Mouse (Mus musculus): ENCODE data around the gene Nudt22. TPM values are rescaled to one million over a fixed set of nuclear protein-coding genes. Genes with fewer than 3 reads are reported as not detected.

The Nudt22 gene
- polyA plus RNA-seq, 1 experiment from 2014 or later: 20.7 TPM

- Histone ChIP-seq H3K36me3 (ENCODE audit: insufficient read depth) (0 out of 2 replicates have a peak, but pooled peaks cover 2% of the 10 kb centered on the region), H3K27me3 (ENCODE audit: insufficient read depth, low read length) (0 out of 2 replicates have a peak, but pooled peaks cover 2% of the 10 kb centered on the region), H3K4me3 (ENCODE audit: low read depth, low read length) (no peak overlapping the region), H3K4me1 (ENCODE audit: insufficient read depth) (peaks cover 12% of the 10 kb centered on the region), H3K9me3 (ENCODE audit: low read depth, low read length) (no peaks in the 10 kb centered on the region), H3K9ac (no peak overlapping the region; the same call in 1 of the 2 replicates), H3K27ac (ENCODE audit: low read depth) (no peak overlapping the region), H3K4me2 (no peak overlapping the region)
- WGBS: 87% methylated on average over 6 of the region's 6 CpGs
- DNase-seq (no peak), ATAC-seq (ENCODE audit: insufficient read depth) (no peak)
- no peak for TF ChIP-seq CTCF (IDR thresholded peaks at IDR 0.05; ENCODE audit: low read depth)
Observed at GRCm38 (mm10) chr19:6990712-6991111, 5.2 kb downstream of the Nudt22 start.

- no peak overlapping the region for H3K4me2 ChIP-seq
- H3K27me3 ChIP-seq (ENCODE audit: insufficient read depth, low read length): 0 out of 2 replicates have a peak, but pooled peaks cover 2% of the 10 kb centered on the region
- no peak overlapping the region for H3K9ac ChIP-seq
- H3K9me3 ChIP-seq (ENCODE audit: low read depth, low read length): no peaks in the 10 kb centered on the region
- H3K27ac ChIP-seq (ENCODE audit: low read depth): no peak overlapping the region
- ATAC-seq (ENCODE audit: insufficient read depth): no peak
- no peak for TF ChIP-seq CTCF (IDR thresholded peaks at IDR 0.05; ENCODE audit: low read depth)
- no peak for DNase-seq
- H3K36me3 ChIP-seq (ENCODE audit: insufficient read depth): peaks cover 14% of the 10 kb centered on the region
- H3K4me3 ChIP-seq (ENCODE audit: low read depth, low read length): no peak overlapping the region
- WGBS: 79% methylated on average over 8 of the region's 8 CpGs
- H3K4me1 ChIP-seq (ENCODE audit: insufficient read depth): peaks cover 5% of the 10 kb centered on the region
Observed at GRCm38 (mm10) chr19:6989251-6989650, 6.7 kb downstream of the Nudt22 start.

- Histone ChIP-seq H3K9me3 (ENCODE audit: low read depth, low read length) (no peaks in the 10 kb centered on the region), H3K9ac (peak overlapping the region; percentile 83), H3K4me2 (peak overlapping the region; percentile 82), H3K27ac (ENCODE audit: low read depth) (peak overlapping the region; percentile 83), H3K27me3 (ENCODE audit: insufficient read depth, low read length) (0 out of 2 replicates have a peak, but pooled peaks cover 2% of the 10 kb centered on the region), H3K4me1 (ENCODE audit: insufficient read depth) (peaks cover 2% of the 10 kb centered on the region), H3K36me3 (ENCODE audit: insufficient read depth) (peaks cover 24% of the 10 kb centered on the region), H3K4me3 (ENCODE audit: low read depth, low read length) (peak overlapping the region; percentile 85)
- no peak for TF ChIP-seq CTCF (IDR thresholded peaks at IDR 0.05; ENCODE audit: low read depth)
- ATAC-seq (ENCODE audit: insufficient read depth): no peak
- no peak for DNase-seq
- WGBS: 6% methylated on average over 8 of the region's 8 CpGs
Observed at GRCm38 (mm10) chr19:6987904-6988285, 8.0 kb downstream of the Nudt22 start.

GRCm38 (mm10) chr19:6987061-6987903 lies 8.6 kb downstream of the Nudt22 start, which contains the start of gene Vegfb:
Vegfb (minus strand) TSS chr19:6987651.
- peaks cover 27% of the 10 kb centered on the region for H3K36me3 ChIP-seq (ENCODE audit: insufficient read depth)
- peak within 1 kb of the TSS; percentile 85 for H3K4me3 ChIP-seq (ENCODE audit: low read depth, low read length)
- no peak for TF ChIP-seq CTCF (IDR thresholded peaks at IDR 0.05; ENCODE audit: low read depth)
- H3K4me2 ChIP-seq: peak within 1 kb of the TSS; percentile 82
- H3K9ac ChIP-seq: peak within 1 kb of the TSS; percentile 83
- no peaks in the 10 kb centered on the region for H3K9me3 ChIP-seq (ENCODE audit: low read depth, low read length)
- peak; percentile 71 for DNase-seq
- no peaks in the 10 kb centered on the region; the same call in 1 of the 2 replicates for H3K4me1 ChIP-seq (ENCODE audit: insufficient read depth)
- peak within 1 kb of the TSS; percentile 83 for H3K27ac ChIP-seq (ENCODE audit: low read depth)
- ATAC-seq (ENCODE audit: insufficient read depth): peak; percentile 57
- WGBS: under 1% methylated on average over 72 of the region's 85 CpGs
- H3K27me3 ChIP-seq (ENCODE audit: insufficient read depth, low read length): 0 out of 2 replicates have a peak, but pooled peaks cover 2% of the 10 kb centered on the region

- no peak for TF ChIP-seq CTCF (IDR thresholded peaks at IDR 0.05; ENCODE audit: low read depth)
- Histone ChIP-seq H3K27me3 (ENCODE audit: insufficient read depth, low read length) (no peaks in the 10 kb centered on the region), H3K27ac (ENCODE audit: low read depth) (no peak overlapping the region; the same call in 1 of the 2 replicates), H3K4me3 (ENCODE audit: low read depth, low read length) (peak overlapping the region; percentile 85), H3K4me1 (ENCODE audit: insufficient read depth) (peaks cover under 1% of the 10 kb centered on the region), H3K4me2 (peak overlapping the region; percentile 82), H3K36me3 (ENCODE audit: insufficient read depth) (peaks cover 33% of the 10 kb centered on the region), H3K9ac (peak overlapping the region; percentile 83), H3K9me3 (ENCODE audit: low read depth, low read length) (no peaks in the 10 kb centered on the region)
- DNase-seq (no peak), ATAC-seq (ENCODE audit: insufficient read depth) (no peak)
- WGBS: 75% methylated on average over 10 of the region's 10 CpGs
Observed at GRCm38 (mm10) chr19:6985951-6986708, 9.8 kb downstream of the Nudt22 start.

- Histone ChIP-seq H3K4me1 (ENCODE audit: insufficient read depth) (peaks cover 4% of the 10 kb centered on the region), H3K4me3 (ENCODE audit: low read depth, low read length) (no peak overlapping the region), H3K4me2 (no peak overlapping the region), H3K27ac (ENCODE audit: low read depth) (no peak overlapping the region), H3K9me3 (ENCODE audit: low read depth, low read length) (no peaks in the 10 kb centered on the region), H3K36me3 (ENCODE audit: insufficient read depth) (peaks cover 33% of the 10 kb centered on the region), H3K27me3 (ENCODE audit: insufficient read depth, low read length) (no peaks in the 10 kb centered on the region), H3K9ac (no peak overlapping the region)
- ATAC-seq (ENCODE audit: insufficient read depth) (no peak), DNase-seq (no peak)
- WGBS: 85% methylated on average over 19 of the region's 19 CpGs
- TF ChIP-seq CTCF (IDR thresholded peaks at IDR 0.05; ENCODE audit: low read depth): no peak
Observed at GRCm38 (mm10) chr19:6985300-6985699, 10.6 kb downstream of the Nudt22 start.

GRCm38 (mm10) chr19:6983621-6984020 lies 12.3 kb downstream of the Nudt22 start:
- no peak for TF ChIP-seq CTCF (IDR thresholded peaks at IDR 0.05; ENCODE audit: low read depth)
- Histone ChIP-seq H3K4me2 (no peak overlapping the region), H3K36me3 (ENCODE audit: insufficient read depth) (peaks cover 35% of the 10 kb centered on the region), H3K27me3 (ENCODE audit: insufficient read depth, low read length) (no peaks in the 10 kb centered on the region), H3K4me3 (ENCODE audit: low read depth, low read length) (no peak overlapping the region), H3K4me1 (ENCODE audit: insufficient read depth) (peaks cover 9% of the 10 kb centered on the region), H3K27ac (ENCODE audit: low read depth) (no peak overlapping the region), H3K9ac (no peak overlapping the region), H3K9me3 (ENCODE audit: low read depth, low read length) (no peaks in the 10 kb centered on the region)
- 95% methylated on average over 5 of the region's 5 CpGs for WGBS
- DNase-seq: no peak
- ATAC-seq (ENCODE audit: insufficient read depth): no peak

Measured in lung, embryonic 14.5 days (tissue).